Mouse (Mus musculus): ENCODE data around the gene Fam78b. TPM values are rescaled to one million over a fixed set of nuclear protein-coding genes. Genes with fewer than 3 reads are reported as not detected.

Fam78b gene
- polyA plus RNA-seq, 1 experiment from 2014 or later: 0.93 TPM

- no peak overlapping the region for H3K27ac ChIP-seq (ENCODE audit: low read depth, low read length)
- H3K4me1 ChIP-seq (replicated peaks; ENCODE audit: control insufficient read depth, insufficient read depth, low read length): 0 out of 2 replicates have a peak, but pooled peaks cover 3% of the 10 kb centered on the region
- H3K9me3 ChIP-seq (ENCODE audit: control insufficient read depth, low read length): no peaks in the 10 kb centered on the region
- H3K4me2 ChIP-seq: peak overlapping the region; percentile 89
- no peak; the same call in 1 of the 2 replicates for ATAC-seq (replicated peaks; ENCODE audit: low FRiP score)
- DNase-seq (ENCODE audit: low spot score): no peak
- H3K36me3 ChIP-seq (ENCODE audit: control insufficient read depth, insufficient read depth, low read length): no peaks in the 10 kb centered on the region
- peaks cover 30% of the 10 kb centered on the region for H3K27me3 ChIP-seq (replicated peaks; ENCODE audit: control insufficient read depth, insufficient read depth, low read length)
- peak overlapping the region; percentile 73 for H3K4me3 ChIP-seq (ENCODE audit: low read depth, low read length)
- H3K9ac ChIP-seq (ENCODE audit: low read depth, low read length): no peak overlapping the region
- under 1% methylated on average over 30 of the region's 30 CpGs for WGBS
Measured at GRCm38 (mm10) chr1:167001844-167002485, 748 bp downstream of the Fam78b start.

- Histone ChIP-seq H3K4me2 (peak overlapping the region; percentile 89), H3K9me3 (ENCODE audit: control insufficient read depth, low read length) (no peaks in the 10 kb centered on the region), H3K4me1 (replicated peaks; ENCODE audit: control insufficient read depth, insufficient read depth, low read length) (0 out of 2 replicates have a peak, but pooled peaks cover 3% of the 10 kb centered on the region), H3K36me3 (ENCODE audit: control insufficient read depth, insufficient read depth, low read length) (no peaks in the 10 kb centered on the region), H3K27ac (ENCODE audit: low read depth, low read length) (no peak overlapping the region), H3K4me3 (ENCODE audit: low read depth, low read length) (peak overlapping the region; percentile 73), H3K9ac (ENCODE audit: low read depth, low read length) (no peak overlapping the region), H3K27me3 (replicated peaks; ENCODE audit: control insufficient read depth, insufficient read depth, low read length) (peaks cover 30% of the 10 kb centered on the region)
- ATAC-seq (replicated peaks; ENCODE audit: low FRiP score) (no peak), DNase-seq (ENCODE audit: low spot score) (peak; percentile 55)
- under 1% methylated on average over 19 of the region's 19 CpGs for WGBS
Measured at GRCm38 (mm10) chr1:167002486-167002850, 1.3 kb downstream of the Fam78b start.

- WGBS: 70% methylated on average over 2 of the region's 2 CpGs
- no peak overlapping the region for H3K4me2 ChIP-seq
- no peak overlapping the region for H3K4me3 ChIP-seq (ENCODE audit: low read depth, low read length)
- H3K27me3 ChIP-seq (replicated peaks; ENCODE audit: control insufficient read depth, insufficient read depth, low read length): peaks cover 30% of the 10 kb centered on the region
- 0 out of 2 replicates have a peak, but pooled peaks cover 3% of the 10 kb centered on the region for H3K4me1 ChIP-seq (replicated peaks; ENCODE audit: control insufficient read depth, insufficient read depth, low read length)
- no peaks in the 10 kb centered on the region for H3K36me3 ChIP-seq (ENCODE audit: control insufficient read depth, insufficient read depth, low read length)
- ATAC-seq (replicated peaks; ENCODE audit: low FRiP score) (no peak), DNase-seq (ENCODE audit: low spot score) (no peak)
- no peak overlapping the region for H3K27ac ChIP-seq (ENCODE audit: low read depth, low read length)
- H3K9ac ChIP-seq (ENCODE audit: low read depth, low read length): no peak overlapping the region
- H3K9me3 ChIP-seq (ENCODE audit: control insufficient read depth, low read length): no peaks in the 10 kb centered on the region
Measured at GRCm38 (mm10) chr1:167004621-167005020, 3.4 kb downstream of the Fam78b start.

GRCm38 (mm10) chr1:167007341-167007740, 6.1 kb downstream of the Fam78b start:
- Histone ChIP-seq H3K4me1 (replicated peaks; ENCODE audit: control insufficient read depth, insufficient read depth, low read length) (no peaks in the 10 kb centered on the region), H3K9me3 (ENCODE audit: control insufficient read depth, low read length) (no peaks in the 10 kb centered on the region), H3K4me2 (no peak overlapping the region), H3K36me3 (ENCODE audit: control insufficient read depth, insufficient read depth, low read length) (no peaks in the 10 kb centered on the region), H3K4me3 (ENCODE audit: low read depth, low read length) (no peak overlapping the region), H3K27ac (ENCODE audit: low read depth, low read length) (no peak overlapping the region), H3K9ac (ENCODE audit: low read depth, low read length) (no peak overlapping the region), H3K27me3 (replicated peaks; ENCODE audit: control insufficient read depth, insufficient read depth, low read length) (peaks cover 12% of the 10 kb centered on the region)
- ATAC-seq (replicated peaks; ENCODE audit: low FRiP score): no peak
- no peak for DNase-seq (ENCODE audit: low spot score)
- 84% methylated on average over 6 of the region's 6 CpGs for WGBS

- H3K27me3 ChIP-seq (replicated peaks; ENCODE audit: control insufficient read depth, insufficient read depth, low read length): no peaks in the 10 kb centered on the region
- DNase-seq (ENCODE audit: low spot score): no peak
- H3K36me3 ChIP-seq (ENCODE audit: control insufficient read depth, insufficient read depth, low read length): no peaks in the 10 kb centered on the region
- H3K27ac ChIP-seq (ENCODE audit: low read depth, low read length): no peak overlapping the region
- no peaks in the 10 kb centered on the region for H3K4me1 ChIP-seq (replicated peaks; ENCODE audit: control insufficient read depth, insufficient read depth, low read length)
- H3K4me3 ChIP-seq (ENCODE audit: low read depth, low read length): no peak overlapping the region
- ATAC-seq (replicated peaks; ENCODE audit: low FRiP score): no peak
- H3K4me2 ChIP-seq: no peak overlapping the region
- H3K9ac ChIP-seq (ENCODE audit: low read depth, low read length): no peak overlapping the region
- no peaks in the 10 kb centered on the region for H3K9me3 ChIP-seq (ENCODE audit: control insufficient read depth, low read length)
- 76% methylated on average over 9 of the region's 9 CpGs for WGBS
Measured at GRCm38 (mm10) chr1:167010190-167010589, 9.0 kb downstream of the Fam78b start.

GRCm38 (mm10) chr1:167011301-167011700, 10.1 kb downstream of the Fam78b start:
- 49% methylated on average over 6 of the region's 6 CpGs for WGBS
- Histone ChIP-seq H3K4me1 (replicated peaks; ENCODE audit: control insufficient read depth, insufficient read depth, low read length) (no peaks in the 10 kb centered on the region), H3K4me2 (no peak overlapping the region), H3K9ac (ENCODE audit: low read depth, low read length) (no peak overlapping the region), H3K36me3 (ENCODE audit: control insufficient read depth, insufficient read depth, low read length) (no peaks in the 10 kb centered on the region), H3K9me3 (ENCODE audit: control insufficient read depth, low read length) (no peaks in the 10 kb centered on the region), H3K4me3 (ENCODE audit: low read depth, low read length) (no peak overlapping the region), H3K27me3 (replicated peaks; ENCODE audit: control insufficient read depth, insufficient read depth, low read length) (no peaks in the 10 kb centered on the region), H3K27ac (ENCODE audit: low read depth, low read length) (no peak overlapping the region)
- DNase-seq (ENCODE audit: low spot score): no peak
- ATAC-seq (replicated peaks; ENCODE audit: low FRiP score): no peak

GRCm38 (mm10) chr1:167012616-167013015, 11.4 kb downstream of the Fam78b start:
- Histone ChIP-seq H3K4me3 (ENCODE audit: low read depth, low read length) (no peak overlapping the region), H3K9ac (ENCODE audit: low read depth, low read length) (no peak overlapping the region), H3K9me3 (ENCODE audit: control insufficient read depth, low read length) (no peaks in the 10 kb centered on the region), H3K27ac (ENCODE audit: low read depth, low read length) (no peak overlapping the region), H3K27me3 (replicated peaks; ENCODE audit: control insufficient read depth, insufficient read depth, low read length) (no peaks in the 10 kb centered on the region), H3K36me3 (ENCODE audit: control insufficient read depth, insufficient read depth, low read length) (no peaks in the 10 kb centered on the region), H3K4me2 (no peak overlapping the region), H3K4me1 (replicated peaks; ENCODE audit: control insufficient read depth, insufficient read depth, low read length) (no peaks in the 10 kb centered on the region)
- ATAC-seq (replicated peaks; ENCODE audit: low FRiP score) (no peak), DNase-seq (ENCODE audit: low spot score) (no peak)
- WGBS: 83% methylated on average over 8 of the region's 8 CpGs

- 59% methylated on average over 7 of the region's 7 CpGs for WGBS
- Histone ChIP-seq H3K27ac (ENCODE audit: low read depth, low read length) (no peak overlapping the region), H3K9ac (ENCODE audit: low read depth, low read length) (no peak overlapping the region), H3K36me3 (ENCODE audit: control insufficient read depth, insufficient read depth, low read length) (no peaks in the 10 kb centered on the region), H3K4me2 (no peak overlapping the region), H3K27me3 (replicated peaks; ENCODE audit: control insufficient read depth, insufficient read depth, low read length) (no peaks in the 10 kb centered on the region), H3K9me3 (ENCODE audit: control insufficient read depth, low read length) (no peaks in the 10 kb centered on the region), H3K4me1 (replicated peaks; ENCODE audit: control insufficient read depth, insufficient read depth, low read length) (no peaks in the 10 kb centered on the region), H3K4me3 (ENCODE audit: low read depth, low read length) (no peak overlapping the region)
- DNase-seq (ENCODE audit: low spot score) (no peak), ATAC-seq (replicated peaks; ENCODE audit: low FRiP score) (no peak)
Measured at GRCm38 (mm10) chr1:167013234-167013864, 12.1 kb downstream of the Fam78b start.

- DNase-seq (ENCODE audit: low spot score) (no peak), ATAC-seq (replicated peaks; ENCODE audit: low FRiP score) (no peak)
- no peaks in the 10 kb centered on the region for H3K27me3 ChIP-seq (replicated peaks; ENCODE audit: control insufficient read depth, insufficient read depth, low read length)
- no peak overlapping the region for H3K4me2 ChIP-seq
- 60% methylated on average over 3 of the region's 3 CpGs for WGBS
- H3K27ac ChIP-seq (ENCODE audit: low read depth, low read length): no peak overlapping the region
- no peak overlapping the region for H3K9ac ChIP-seq (ENCODE audit: low read depth, low read length)
- no peaks in the 10 kb centered on the region for H3K9me3 ChIP-seq (ENCODE audit: control insufficient read depth, low read length)
- H3K4me1 ChIP-seq (replicated peaks; ENCODE audit: control insufficient read depth, insufficient read depth, low read length): no peaks in the 10 kb centered on the region
- H3K4me3 ChIP-seq (ENCODE audit: low read depth, low read length): no peak overlapping the region
- no peaks in the 10 kb centered on the region for H3K36me3 ChIP-seq (ENCODE audit: control insufficient read depth, insufficient read depth, low read length)
Measured at GRCm38 (mm10) chr1:167016269-167016668, 15.1 kb downstream of the Fam78b start.
